Mouse (Mus musculus): ENCODE results near the gene Gmpr.

GRCm38 (mm10) chr13:45505546-45505945, 1.7 kb upstream of the Gmpr start:
- no peak for TF ChIP-seq CTCF (IDR thresholded peaks at IDR 0.05; ENCODE audit: low read depth, low read length)
- no peak for TF ChIP-seq POLR2A (IDR thresholded peaks at IDR 0.05; ENCODE audit: borderline replicate concordance, low read depth, low read length)
